Mouse (Mus musculus): ENCODE data around the gene Lbhd1. TPM values are rescaled to one million over a fixed set of nuclear protein-coding genes. Genes with fewer than 3 reads are reported as not detected.
A peak's percentile ranks its signal among the peaks of the same experiment; 100 is the strongest.
"Not testable (repeated sequence)": the region's sequence is repeated elsewhere in the genome, so short reads cannot be mapped to it uniquely, and the experiment has no call there.

The Lbhd1 gene
- polyA plus RNA-seq, 1 experiment from 2014 or later = 29.6 TPM

GRCm38 (mm10) chr19:8870381-8870780 is 13.2 kb upstream of the Lbhd1 start:
- H3K36me3 ChIP-seq (ENCODE audit: control insufficient read depth, insufficient read depth) = peaks cover 16% of the 10 kb centered on the region
- WGBS (ENCODE audit: insufficient replicate concordance) = 55% methylated on average over 3 of the region's 3 CpGs
- peak overlapping the region; percentile 88 for H3K27ac ChIP-seq (ENCODE audit: low read length)
- H3K9me3 ChIP-seq (replicated peaks; ENCODE audit: control insufficient read depth, low read length); H3K27me3 ChIP-seq (ENCODE audit: control insufficient read depth, insufficient read depth, low read depth, low read length); ATAC-seq (ENCODE audit: low read depth); H3K9ac ChIP-seq (ENCODE audit: low read depth, low read length): not testable (repeated sequence)
- H3K4me3 ChIP-seq (ENCODE audit: low read depth, low read length) = peak overlapping the region; percentile 97
- H3K4me1 ChIP-seq (ENCODE audit: control insufficient read depth, low read depth, low read length) = peaks cover 19% of the 10 kb centered on the region
- H3K4me2 ChIP-seq (ENCODE audit: low read depth, low read length) = peak overlapping the region; percentile 89

GRCm38 (mm10) chr19:8870838-8871237 is 12.7 kb upstream of the Lbhd1 start:
- 25% methylated on average over 9 of the region's 9 CpGs for WGBS (ENCODE audit: insufficient replicate concordance)
- Histone ChIP-seq H3K9me3 (replicated peaks; ENCODE audit: control insufficient read depth, low read length) (no peaks in the 10 kb centered on the region), H3K27me3 (ENCODE audit: control insufficient read depth, insufficient read depth, low read depth, low read length) (no peaks in the 10 kb centered on the region), H3K27ac (ENCODE audit: low read length) (peak overlapping the region; percentile 88), H3K36me3 (ENCODE audit: control insufficient read depth, insufficient read depth) (peaks cover 20% of the 10 kb centered on the region), H3K4me3 (ENCODE audit: low read depth, low read length) (peak overlapping the region; percentile 97), H3K4me1 (ENCODE audit: control insufficient read depth, low read depth, low read length) (peaks cover 19% of the 10 kb centered on the region), H3K9ac (ENCODE audit: low read depth, low read length) (peak overlapping the region; percentile 98), H3K4me2 (ENCODE audit: low read depth, low read length) (peak overlapping the region; percentile 89)
- ATAC-seq (ENCODE audit: low read depth) = no peak

GRCm38 (mm10) chr19:8871267-8872186 is 12.0 kb upstream of the Lbhd1 start, which contains the start of gene Ubxn1:
TSS of gene Ubxn1 (plus strand) at chr19:8871496.
- Histone ChIP-seq H3K36me3 (ENCODE audit: control insufficient read depth, insufficient read depth) (peaks cover 26% of the 10 kb centered on the region), H3K9ac (ENCODE audit: low read depth, low read length) (peak within 1 kb of the TSS; percentile 98), H3K4me3 (ENCODE audit: low read depth, low read length) (peak within 1 kb of the TSS; percentile 97), H3K4me1 (ENCODE audit: control insufficient read depth, low read depth, low read length) (peaks cover 19% of the 10 kb centered on the region), H3K27ac (ENCODE audit: low read length) (peak within 1 kb of the TSS; percentile 88), H3K27me3 (ENCODE audit: control insufficient read depth, insufficient read depth, low read depth, low read length) (no peaks in the 10 kb centered on the region), H3K4me2 (ENCODE audit: low read depth, low read length) (peak within 1 kb of the TSS; percentile 89), H3K9me3 (replicated peaks; ENCODE audit: control insufficient read depth, low read length) (no peaks in the 10 kb centered on the region)
- ATAC-seq (ENCODE audit: low read depth) = peak; percentile 98
- under 1% methylated on average over 59 of the region's 59 CpGs for WGBS (ENCODE audit: insufficient replicate concordance)

- H3K4me1 ChIP-seq (ENCODE audit: control insufficient read depth, low read depth, low read length) = peaks cover 19% of the 10 kb centered on the region
These were observed 11.2 kb upstream of the Lbhd1 start for GRCm38 (mm10) chr19:8872266-8872840.

GRCm38 (mm10) chr19:8875031-8875430 is 8.5 kb upstream of the Lbhd1 start:
- H3K36me3 ChIP-seq (ENCODE audit: control insufficient read depth, insufficient read depth) = peaks cover 31% of the 10 kb centered on the region

More at GRCm38 (mm10) chr19:8872266-8872840, 11.2 kb upstream of the Lbhd1 start:
- peak overlapping the region; percentile 97 for H3K4me3 ChIP-seq (ENCODE audit: low read depth, low read length)
- H3K27me3 ChIP-seq (ENCODE audit: control insufficient read depth, insufficient read depth, low read depth, low read length) = no peaks in the 10 kb centered on the region
- ATAC-seq (ENCODE audit: low read depth) = no peak
- no peaks in the 10 kb centered on the region for H3K9me3 ChIP-seq (replicated peaks; ENCODE audit: control insufficient read depth, low read length)
- H3K4me2 ChIP-seq (ENCODE audit: low read depth, low read length) = peak overlapping the region; percentile 89
- H3K9ac ChIP-seq (ENCODE audit: low read depth, low read length) = peak overlapping the region; percentile 98
- peaks cover 31% of the 10 kb centered on the region for H3K36me3 ChIP-seq (ENCODE audit: control insufficient read depth, insufficient read depth)
- WGBS (ENCODE audit: insufficient replicate concordance) = 64% methylated on average over 10 of the region's 10 CpGs
- peak overlapping the region; percentile 88 for H3K27ac ChIP-seq (ENCODE audit: low read length)

GRCm38 (mm10) chr19:8880311-8881033 is 3.1 kb upstream of the Lbhd1 start, which contains the start of gene Uqcc3:
TSS of gene Uqcc3 (minus strand) at chr19:8880923.
- Histone ChIP-seq H3K27me3 (ENCODE audit: control insufficient read depth, insufficient read depth, low read depth, low read length) (no peaks in the 10 kb centered on the region), H3K4me1 (ENCODE audit: control insufficient read depth, low read depth, low read length) (peaks cover 13% of the 10 kb centered on the region), H3K9me3 (replicated peaks; ENCODE audit: control insufficient read depth, low read length) (no peaks in the 10 kb centered on the region), H3K4me3 (ENCODE audit: low read depth, low read length) (peak within 1 kb of the TSS; percentile 89), H3K36me3 (ENCODE audit: control insufficient read depth, insufficient read depth) (peaks cover 14% of the 10 kb centered on the region), H3K27ac (ENCODE audit: low read length) (peak within 1 kb of the TSS; percentile 81), H3K9ac (ENCODE audit: low read depth, low read length) (peak within 1 kb of the TSS; percentile 93), H3K4me2 (ENCODE audit: low read depth, low read length) (peak within 1 kb of the TSS; percentile 87)
- ATAC-seq (ENCODE audit: low read depth) = peak; percentile 98
- WGBS (ENCODE audit: insufficient replicate concordance) = under 1% methylated on average over 42 of the region's 42 CpGs

More at GRCm38 (mm10) chr19:8875031-8875430, 8.5 kb upstream of the Lbhd1 start:
- ATAC-seq (ENCODE audit: low read depth) = no peak
- Histone ChIP-seq H3K4me3 (ENCODE audit: low read depth, low read length) (no peak overlapping the region), H3K27me3 (ENCODE audit: control insufficient read depth, insufficient read depth, low read depth, low read length) (no peaks in the 10 kb centered on the region), H3K4me2 (ENCODE audit: low read depth, low read length) (no peak overlapping the region), H3K9ac (ENCODE audit: low read depth, low read length) (no peak overlapping the region), H3K27ac (ENCODE audit: low read length) (no peak overlapping the region), H3K9me3 (replicated peaks; ENCODE audit: control insufficient read depth, low read length) (no peaks in the 10 kb centered on the region), H3K4me1 (ENCODE audit: control insufficient read depth, low read depth, low read length) (peaks cover 28% of the 10 kb centered on the region)
- WGBS (ENCODE audit: insufficient replicate concordance) = 80% methylated on average over 7 of the region's 7 CpGs

- Histone ChIP-seq H3K36me3 (ENCODE audit: control insufficient read depth, insufficient read depth) (peaks cover 10% of the 10 kb centered on the region), H3K4me1 (ENCODE audit: control insufficient read depth, low read depth, low read length) (peaks cover 13% of the 10 kb centered on the region), H3K4me2 (ENCODE audit: low read depth, low read length) (peak overlapping the region; percentile 87), H3K9ac (ENCODE audit: low read depth, low read length) (peak overlapping the region; percentile 93), H3K27ac (ENCODE audit: low read length) (peak overlapping the region; percentile 81; the same call in 1 of the 2 replicates), H3K4me3 (ENCODE audit: low read depth, low read length) (peak overlapping the region; percentile 89), H3K27me3 (ENCODE audit: control insufficient read depth, insufficient read depth, low read depth, low read length) (no peaks in the 10 kb centered on the region), H3K9me3 (replicated peaks; ENCODE audit: control insufficient read depth, low read length) (no peaks in the 10 kb centered on the region)
- 7% methylated on average over 3 of the region's 3 CpGs for WGBS (ENCODE audit: insufficient replicate concordance)
- no peak for ATAC-seq (ENCODE audit: low read depth)
These were observed 2.5 kb upstream of the Lbhd1 start for GRCm38 (mm10) chr19:8881034-8881392.

- Histone ChIP-seq H3K9me3 (replicated peaks; ENCODE audit: control insufficient read depth, low read length) (no peaks in the 10 kb centered on the region), H3K4me3 (ENCODE audit: low read depth, low read length) (peak overlapping the region; percentile 86; the same call in 1 of the 2 replicates), H3K27me3 (ENCODE audit: control insufficient read depth, insufficient read depth, low read depth, low read length) (no peaks in the 10 kb centered on the region), H3K4me1 (ENCODE audit: control insufficient read depth, low read depth, low read length) (peaks cover 12% of the 10 kb centered on the region), H3K4me2 (ENCODE audit: low read depth, low read length) (peak overlapping the region; percentile 84), H3K27ac (ENCODE audit: low read length) (no peak overlapping the region), H3K36me3 (ENCODE audit: control insufficient read depth, insufficient read depth) (no peaks in the 10 kb centered on the region), H3K9ac (ENCODE audit: low read depth, low read length) (no peak overlapping the region)
- WGBS (ENCODE audit: insufficient replicate concordance) = 38% methylated on average over 1 of the region's 1 CpGs
- no peak for ATAC-seq (ENCODE audit: low read depth)
These were observed 3.5 kb downstream of the Lbhd1 start for GRCm38 (mm10) chr19:8886916-8887584.

Measured in liver, embryonic 16.5 days (tissue).